Mouse (Mus musculus) ES-Bruce4 (cell line): ENCODE measurements around the gene Tspan8. TPM values are rescaled to one million over a fixed set of nuclear protein-coding genes. Genes with fewer than 3 reads are reported as not detected.

Source experiments
- H3K27ac ChIP-seq: 2 replicates; pipeline ENCODE4 v1.5.1; 2012; ENCODE audit warnings: low read length, inconsistent platforms; ENCODE audit not compliant: insufficient read depth
- H3K27me3 ChIP-seq: 2 replicates; pipeline ENCODE4 v1.6.1; 2012; ENCODE audit warnings: mild to moderate bottlenecking, low read length, inconsistent platforms; ENCODE audit not compliant: control insufficient read depth, poor library complexity, insufficient read depth, severe bottlenecking
- H3K36me3 ChIP-seq: 2 replicates; pipeline ENCODE4 v1.6.1; 2012; ENCODE audit warnings: inconsistent platforms, mild to moderate bottlenecking, low read length, moderate library complexity; ENCODE audit not compliant: control insufficient read depth, poor library complexity, insufficient read depth, severe bottlenecking
- H3K4me1 ChIP-seq: one replicate; pipeline ENCODE4 v1.8.1; 2011; ENCODE audit warnings: low read length; ENCODE audit not compliant: control insufficient read depth, insufficient read depth
- H3K4me3 ChIP-seq: 2 replicates; pipeline ENCODE4 v1.5.1; 2011; ENCODE audit warnings: low read depth, mild to moderate bottlenecking, low read length
- H3K9ac ChIP-seq: 2 replicates; pipeline ENCODE4 v1.6.1; 2012; ENCODE audit warnings: low read depth, mild to moderate bottlenecking, inconsistent platforms; ENCODE audit not compliant: poor library complexity, severe bottlenecking
- H3K9me3 ChIP-seq: replicated peaks from 2 replicates; pipeline ENCODE4 v1.6.1; 2012; ENCODE audit warnings: mild to moderate bottlenecking, low read length, inconsistent platforms; ENCODE audit not compliant: control insufficient read depth, poor library complexity, insufficient read depth, severe bottlenecking
- CTCF ChIP-seq: IDR thresholded peaks from one replicate; pipeline ENCODE4 v1.8.1; 2011; ENCODE audit warnings: low read depth, low read length
- EP300 ChIP-seq: IDR thresholded peaks from 2 replicates; pipeline ENCODE4 v1.6.1; 2011; ENCODE audit warnings: low read depth, low read length; ENCODE audit not compliant: insufficient read depth
- POLR2A ChIP-seq: IDR thresholded peaks from one replicate; pipeline ENCODE4 v1.8.1; 2011; ENCODE audit warnings: low read length; ENCODE audit not compliant: insufficient read depth
- polyA plus RNA-seq: library from polyadenylated mRNA; stranded (reverse); fragments of >200 nt; gene quantifications from 2 replicates; pipeline ENCODE4 v1.2.4, GENCODE M21; 2011; ENCODE audit warnings: low read depth; ENCODE audit not compliant: missing spikeins, insufficient read depth, insufficient read length

The Tspan8 gene
- polyA plus RNA-seq, 1 experiment: not detected

GRCm38 (mm10) chr10:115860210-115860880 lies 43.7 kb downstream of the Tspan8 start:
- no peaks in the 10 kb centered on the region for H3K27me3 ChIP-seq
- H3K9me3 ChIP-seq: no peaks in the 10 kb centered on the region
- H3K4me1 ChIP-seq: no peaks in the 10 kb centered on the region
- no peak overlapping the region for H3K9ac ChIP-seq
- no peak overlapping the region for H3K27ac ChIP-seq
- TF ChIP-seq EP300 (no peak), POLR2A (no peak), CTCF (no peak)
- no peak overlapping the region for H3K4me3 ChIP-seq
- H3K36me3 ChIP-seq: no peaks in the 10 kb centered on the region

GRCm38 (mm10) chr10:115861967-115862366 lies 45.3 kb downstream of the Tspan8 start:
- H3K36me3 ChIP-seq: no peaks in the 10 kb centered on the region
- no peaks in the 10 kb centered on the region for H3K4me1 ChIP-seq
- no peak overlapping the region for H3K4me3 ChIP-seq
- H3K27me3 ChIP-seq: no peaks in the 10 kb centered on the region
- H3K27ac ChIP-seq: no peak overlapping the region
- no peak overlapping the region for H3K9ac ChIP-seq
- no peak for TF ChIP-seq POLR2A
- no peak for TF ChIP-seq EP300
- no peak for TF ChIP-seq CTCF
- H3K9me3 ChIP-seq: no peaks in the 10 kb centered on the region

GRCm38 (mm10) chr10:115882757-115883156 lies 66.1 kb downstream of the Tspan8 start:
- no peaks in the 10 kb centered on the region for H3K9me3 ChIP-seq
- TF ChIP-seq EP300 (no peak), CTCF (no peak), POLR2A (no peak)
- H3K27me3 ChIP-seq: no peaks in the 10 kb centered on the region
- no peak overlapping the region for H3K4me3 ChIP-seq
- H3K36me3 ChIP-seq: no peaks in the 10 kb centered on the region
- H3K27ac ChIP-seq: no peak overlapping the region
- H3K4me1 ChIP-seq: no peaks in the 10 kb centered on the region
- H3K9ac ChIP-seq: no peak overlapping the region

- TF ChIP-seq CTCF (no peak), EP300 (no peak), POLR2A (no peak)
- Histone ChIP-seq H3K27ac (no peak overlapping the region), H3K36me3 (no peaks in the 10 kb centered on the region), H3K4me3 (no peak overlapping the region), H3K9me3 (no peaks in the 10 kb centered on the region), H3K9ac (no peak overlapping the region), H3K4me1 (no peaks in the 10 kb centered on the region), H3K27me3 (no peaks in the 10 kb centered on the region)
Observed at GRCm38 (mm10) chr10:115891924-115892323, 75.3 kb downstream of the Tspan8 start.

GRCm38 (mm10) chr10:115892973-115893372 lies 76.3 kb downstream of the Tspan8 start:
- Histone ChIP-seq H3K27me3 (no peaks in the 10 kb centered on the region), H3K4me3 (no peak overlapping the region), H3K4me1 (no peaks in the 10 kb centered on the region), H3K27ac (no peak overlapping the region), H3K9ac (no peak overlapping the region), H3K9me3 (no peaks in the 10 kb centered on the region), H3K36me3 (no peaks in the 10 kb centered on the region)
- TF ChIP-seq POLR2A: no peak
- no peak for TF ChIP-seq EP300
- TF ChIP-seq CTCF: no peak

GRCm38 (mm10) chr10:115894045-115894444 lies 77.4 kb downstream of the Tspan8 start:
- H3K9ac ChIP-seq: no peak overlapping the region
- no peaks in the 10 kb centered on the region for H3K27me3 ChIP-seq
- H3K4me1 ChIP-seq: no peaks in the 10 kb centered on the region
- H3K36me3 ChIP-seq: no peaks in the 10 kb centered on the region
- H3K27ac ChIP-seq: no peak overlapping the region
- TF ChIP-seq CTCF: no peak
- no peak for TF ChIP-seq POLR2A
- no peak for TF ChIP-seq EP300
- no peak overlapping the region for H3K4me3 ChIP-seq
- no peaks in the 10 kb centered on the region for H3K9me3 ChIP-seq
